Mouse (Mus musculus) myocyte (in vitro differentiated cells): Measurements from ENCODE around the gene Myl7. TPM values are rescaled to one million over a fixed set of nuclear protein-coding genes. Genes with fewer than 3 reads are reported as not detected.

Experiments used
- H3K27me3 ChIP-seq: one replicate; pipeline ENCODE4 v1.6.1; 2011; ENCODE audit not compliant: control insufficient read depth, insufficient read depth, insufficient read length
- H3K36me3 ChIP-seq: one replicate; pipeline ENCODE4 v1.6.1; 2011; ENCODE audit not compliant: control insufficient read depth, insufficient read depth
- H3K4me2 ChIP-seq: one replicate; pipeline ENCODE4 v1.6.1; 2011; ENCODE audit warnings: low read depth, control low read depth
- H3K4me3 ChIP-seq: one replicate; pipeline ENCODE4 v1.5.1; 2011; ENCODE audit warnings: mild to moderate bottlenecking, control low read depth, moderate library complexity
- H3K79me2 ChIP-seq: one replicate; pipeline ENCODE4 v1.6.1; 2011; ENCODE audit not compliant: control insufficient read depth, insufficient read depth
- H3ac ChIP-seq: one replicate; pipeline ENCODE4 v1.6.1; 2011; ENCODE audit not compliant: control insufficient read depth, insufficient read length
- CEBPB ChIP-seq: IDR thresholded peaks from 2 replicates; pipeline ENCODE4 v1.6.1; 2011; ENCODE audit warnings: mild to moderate bottlenecking, moderate library complexity; ENCODE audit not compliant: poor library complexity, insufficient read depth, severe bottlenecking
- E2F4 ChIP-seq: IDR thresholded peaks from one replicate; pipeline ENCODE4 v1.6.1; 2011; ENCODE audit warnings: mild to moderate bottlenecking, control low read depth, moderate library complexity; ENCODE audit not compliant: insufficient read depth
- MAX ChIP-seq: IDR thresholded peaks from one replicate; pipeline ENCODE4 v1.6.1; 2011; ENCODE audit warnings: low read depth, mild to moderate bottlenecking, control low read depth
- MYOD1 ChIP-seq, 3 experiments: IDR thresholded peaks; one replicate each; pipeline ENCODE4 v1.6.1; 2011; ENCODE audit warnings: control low read depth in 2 of 3, low read depth in 2 of 3, mild to moderate bottlenecking in 2 of 3, moderate library complexity in 1 of 3; ENCODE audit not compliant: insufficient read length in 2 of 3, control insufficient read depth in 1 of 3
- MYOG ChIP-seq, 3 experiments: IDR thresholded peaks; one replicate each; pipeline ENCODE4 v1.6.1; 2011; ENCODE audit warnings: control low read depth in 2 of 3, low read depth in 2 of 3, mild to moderate bottlenecking in 2 of 3; ENCODE audit not compliant: insufficient read length in 2 of 3, control insufficient read depth in 1 of 3, insufficient read depth in 1 of 3
- POLR2A ChIP-seq: IDR thresholded peaks from one replicate; pipeline ENCODE4 v1.6.1; 2011; ENCODE audit warnings: low read depth, mild to moderate bottlenecking, control low read depth, moderate library complexity; ENCODE audit not compliant: insufficient read length
- POLR2AphosphoS2 ChIP-seq: IDR thresholded peaks from one replicate; pipeline ENCODE4 v1.6.1; 2011; ENCODE audit warnings: low read depth, control low read depth; ENCODE audit not compliant: insufficient read length
- REST ChIP-seq: IDR thresholded peaks from one replicate; pipeline ENCODE4 v1.6.1; 2011; ENCODE audit warnings: mild to moderate bottlenecking, control low read depth, moderate library complexity; ENCODE audit not compliant: insufficient read depth, insufficient read length
- SRF ChIP-seq: IDR thresholded peaks from one replicate; pipeline ENCODE4 v1.6.1; 2011; ENCODE audit warnings: low read depth; ENCODE audit not compliant: control insufficient read depth, insufficient read length
- TCF12 ChIP-seq: IDR thresholded peaks from one replicate; pipeline ENCODE4 v1.6.1; 2011; ENCODE audit warnings: mild to moderate bottlenecking, control low read depth; ENCODE audit not compliant: poor library complexity, insufficient read depth, severe bottlenecking
- TCF3 ChIP-seq: IDR thresholded peaks from one replicate; pipeline ENCODE4 v1.6.1; 2011; ENCODE audit warnings: low read depth, control low read depth; ENCODE audit not compliant: insufficient read length
- USF1 ChIP-seq: IDR thresholded peaks from one replicate; pipeline ENCODE4 v1.6.1; 2011; ENCODE audit warnings: low read depth, mild to moderate bottlenecking, control low read depth, moderate library complexity
- polyA plus RNA-seq: library from polyadenylated mRNA; unstranded; fragments of >200 nt; fragmentation: generic; extraction: Trizol; gene quantifications from one replicate; pipeline ENCODE4 v1.2.1, GENCODE M21; 2012; ENCODE audit warnings: missing spikeins

Gene Myl7
- polyA plus RNA-seq, 1 experiment = not detected

- H3K4me3 ChIP-seq = peak overlapping the region; percentile 52
- peaks cover 6% of the 10 kb centered on the region for H3K36me3 ChIP-seq
- peaks cover 10% of the 10 kb centered on the region for H3K79me2 ChIP-seq
- TF ChIP-seq MYOG (IDR thresholded peaks at IDR 0.05; ENCODE audit: control insufficient read depth in 1 of 3, insufficient read depth in 1 of 3, insufficient read length in 2 of 3, low read depth in 2 of 3) (no peak), CEBPB (peak; percentile 95)
- H3ac ChIP-seq = peak overlapping the region; percentile 16
- no peaks in the 10 kb centered on the region for H3K27me3 ChIP-seq
- peak overlapping the region; percentile 97 for H3K4me2 ChIP-seq
Observed at GRCm38 (mm10) chr11:5862394-5863105, 36.0 kb downstream of the Myl7 start.

GRCm38 (mm10) chr11:5861678-5862393, 36.7 kb downstream of the Myl7 start, which contains the start of gene Aebp1:
Aebp1 (plus strand) TSS chr11:5861947.
- Histone ChIP-seq H3K27me3 (no peaks in the 10 kb centered on the region), H3K4me3 (peak within 1 kb of the TSS; percentile 52), H3K4me2 (peak within 1 kb of the TSS; percentile 97), H3K79me2 (peaks cover 10% of the 10 kb centered on the region), H3K36me3 (peaks cover 6% of the 10 kb centered on the region), H3ac (peak within 1 kb of the TSS; percentile 16)
- TF ChIP-seq POLR2A = peak; percentile 67
- TF ChIP-seq MYOD1 (IDR thresholded peaks at IDR 0.05; ENCODE audit: control insufficient read depth in 1 of 3, insufficient read length in 2 of 3, low read depth in 2 of 3) = no peak
- no peak for TF ChIP-seq REST
- TF ChIP-seq MAX = no peak
- no peak for TF ChIP-seq SRF
- TF ChIP-seq CEBPB = no peak
- TF ChIP-seq POLR2AphosphoS2 = peak; percentile 62
- TF ChIP-seq MYOG (IDR thresholded peaks at IDR 0.05; ENCODE audit: control insufficient read depth in 1 of 3, insufficient read depth in 1 of 3, insufficient read length in 2 of 3, low read depth in 2 of 3) = peak in 1 of 3 experiments; percentile 14
- no peak for TF ChIP-seq TCF3
- TF ChIP-seq E2F4 = no peak
- no peak for TF ChIP-seq TCF12
- no peak for TF ChIP-seq USF1

- Histone ChIP-seq H3K79me2 (peaks cover 10% of the 10 kb centered on the region), H3ac (no peak overlapping the region), H3K27me3 (no peaks in the 10 kb centered on the region), H3K4me2 (peak overlapping the region; percentile 97), H3K4me3 (peak overlapping the region; percentile 52), H3K36me3 (peaks cover 6% of the 10 kb centered on the region)
- TF ChIP-seq POLR2A (no peak), MAX (no peak), MYOG (IDR thresholded peaks at IDR 0.05; ENCODE audit: control insufficient read depth in 1 of 3, insufficient read depth in 1 of 3, insufficient read length in 2 of 3, low read depth in 2 of 3) (no peak), POLR2AphosphoS2 (no peak), E2F4 (no peak), CEBPB (no peak), MYOD1 (IDR thresholded peaks at IDR 0.05; ENCODE audit: control insufficient read depth in 1 of 3, insufficient read length in 2 of 3, low read depth in 2 of 3) (no peak), SRF (no peak), TCF3 (no peak), USF1 (no peak), TCF12 (no peak), REST (no peak)
Observed at GRCm38 (mm10) chr11:5860639-5861038, 37.9 kb downstream of the Myl7 start.

- no peaks in the 10 kb centered on the region for H3K27me3 ChIP-seq
- H3ac ChIP-seq = no peak overlapping the region
- no peak overlapping the region for H3K4me3 ChIP-seq
- peak overlapping the region; percentile 97 for H3K4me2 ChIP-seq
- peaks cover 6% of the 10 kb centered on the region for H3K36me3 ChIP-seq
- peaks cover 10% of the 10 kb centered on the region for H3K79me2 ChIP-seq
- TF ChIP-seq MYOG (IDR thresholded peaks at IDR 0.05; ENCODE audit: control insufficient read depth in 1 of 3, insufficient read depth in 1 of 3, insufficient read length in 2 of 3, low read depth in 2 of 3) (no peak), MYOD1 (IDR thresholded peaks at IDR 0.05; ENCODE audit: control insufficient read depth in 1 of 3, insufficient read length in 2 of 3, low read depth in 2 of 3) (no peak)
Observed at GRCm38 (mm10) chr11:5859883-5860550, 38.6 kb downstream of the Myl7 start.

GRCm38 (mm10) chr11:5858723-5859122, 39.9 kb downstream of the Myl7 start:
- Histone ChIP-seq H3K27me3 (no peaks in the 10 kb centered on the region), H3ac (no peak overlapping the region), H3K36me3 (no peaks in the 10 kb centered on the region), H3K4me3 (no peak overlapping the region), H3K4me2 (no peak overlapping the region), H3K79me2 (peaks cover 3% of the 10 kb centered on the region)
- TF ChIP-seq E2F4 (no peak), MAX (no peak), USF1 (no peak), TCF3 (no peak), TCF12 (no peak), POLR2AphosphoS2 (no peak), SRF (no peak), MYOG (IDR thresholded peaks at IDR 0.05; ENCODE audit: control insufficient read depth in 1 of 3, insufficient read depth in 1 of 3, insufficient read length in 2 of 3, low read depth in 2 of 3) (no peak), MYOD1 (IDR thresholded peaks at IDR 0.05; ENCODE audit: control insufficient read depth in 1 of 3, insufficient read length in 2 of 3, low read depth in 2 of 3) (no peak), CEBPB (no peak), REST (no peak), POLR2A (no peak)
